Mouse (Mus musculus) CH12.LX (cell line): ENCODE measurements around the gene Cdhr4. TPM values are rescaled to one million over a fixed set of nuclear protein-coding genes. Genes with fewer than 3 reads are reported as not detected.

ENCODE experiments used
- DNase-seq: peaks from one replicate; pipeline ENCODE4 v3.0.0-alpha.2; 2013; ENCODE audit errors: extremely low read depth
- H3K27ac ChIP-seq: 2 replicates; pipeline ENCODE4 v1.5.1; 2012; ENCODE audit warnings: low read depth, mild to moderate bottlenecking, control low read depth, moderate library complexity; ENCODE audit not compliant: insufficient read depth
- H3K27me3 ChIP-seq: replicated peaks from 2 replicates; pipeline ENCODE3; 2012; ENCODE audit warnings: inconsistent platforms
- H3K36me3 ChIP-seq, 2 experiments: replicated peaks in 1 of 2; 2 replicates each; pipeline versions ENCODE3 to v1.6.1; 2012; ENCODE audit warnings: inconsistent platforms in 1 of 2, low read length in 1 of 2, mild to moderate bottlenecking in 1 of 2, mixed read lengths in 1 of 2, moderate library complexity in 1 of 2; ENCODE audit not compliant: control insufficient read depth in 1 of 2, insufficient read depth in 1 of 2
- H3K4me1 ChIP-seq, 2 experiments: 2 replicates each; pipeline ENCODE4 v1.6.1; 2012; ENCODE audit warnings: inconsistent platforms in 1 of 2, moderate library complexity in 1 of 2; ENCODE audit not compliant: insufficient read depth in 2 of 2, control insufficient read depth in 1 of 2
- H3K4me2 ChIP-seq: 2 replicates; pipeline ENCODE4 v1.6.1; 2012; ENCODE audit warnings: low read depth, mild to moderate bottlenecking, control low read depth; ENCODE audit not compliant: poor library complexity, insufficient read depth, severe bottlenecking
- H3K4me3 ChIP-seq, 3 experiments: fragments of 150-350 bp in 1 of 3; sonication (generic) in 1 of 3; replicated peaks in 1 of 3; 2 replicates each; pipeline versions ENCODE3 to v1.5.1; 2011 to 2012; ENCODE audit warnings: low read depth in 2 of 3, low read length in 2 of 3, mild to moderate bottlenecking in 2 of 3, moderate library complexity in 2 of 3, control low read depth in 1 of 3, improper control_type of control experiment in 1 of 3, inconsistent platforms in 1 of 3, mixed read lengths in 1 of 3; ENCODE audit not compliant: poor library complexity in 1 of 3
- H3K79me2 ChIP-seq: replicated peaks from 2 replicates; pipeline ENCODE4 v1.6.1; 2012; ENCODE audit warnings: mild to moderate bottlenecking, moderate library complexity; ENCODE audit not compliant: control insufficient read depth, poor library complexity, insufficient read depth, severe bottlenecking; ENCODE audit errors: extremely low read depth
- H3K9ac ChIP-seq: 2 replicates; pipeline ENCODE4 v1.6.1; 2012; ENCODE audit warnings: low read depth, mild to moderate bottlenecking, control low read depth, moderate library complexity; ENCODE audit not compliant: insufficient read depth
- H3K9me3 ChIP-seq: replicated peaks from 2 replicates; pipeline ENCODE3; 2012; ENCODE audit warnings: low read length, inconsistent platforms, mixed read lengths
- CHD2 ChIP-seq: IDR thresholded peaks from 2 replicates; pipeline ENCODE4 v1.6.1; 2011; ENCODE audit warnings: low read length, improper control_type of control experiment
- CTCF ChIP-seq, 2 experiments: IDR thresholded peaks in 1 of 2; conservative IDR thresholded peaks in 1 of 2; 2 replicates each; pipeline ENCODE4 v1.5.1; 2011 to 2012; ENCODE audit warnings: low read depth in 2 of 2, low read length in 2 of 2, improper control_type of control experiment in 1 of 2, inconsistent platforms in 1 of 2, mild to moderate bottlenecking in 1 of 2, moderate library complexity in 1 of 2
- E2F4 ChIP-seq: IDR thresholded peaks from 2 replicates; pipeline ENCODE4 v1.6.1; 2011; ENCODE audit warnings: low read depth, low read length, improper control_type of control experiment; ENCODE audit not compliant: insufficient replicate concordance
- ELF1 ChIP-seq: IDR thresholded peaks from 2 replicates; pipeline ENCODE4 v1.6.1; 2014; ENCODE audit warnings: low read depth, mild to moderate bottlenecking, inconsistent platforms, low read length, improper control_type of control experiment
- ETS1 ChIP-seq: conservative IDR thresholded peaks from 2 replicates; pipeline ENCODE4 v1.6.1; 2012; ENCODE audit warnings: low read depth, mild to moderate bottlenecking, inconsistent platforms, low read length, improper control_type of control experiment, moderate library complexity
- KAT2A ChIP-seq: IDR thresholded peaks from 2 replicates; pipeline ENCODE4 v1.6.1; 2012; ENCODE audit warnings: low read length, improper control_type of control experiment, inconsistent platforms; ENCODE audit not compliant: insufficient replicate concordance
- MAFK ChIP-seq: IDR thresholded peaks from 2 replicates; pipeline ENCODE4 v1.6.1; 2011; ENCODE audit warnings: low read length, improper control_type of control experiment; ENCODE audit not compliant: insufficient replicate concordance
- RAD21 ChIP-seq: IDR thresholded peaks from 2 replicates; pipeline ENCODE4 v1.6.1; 2011; ENCODE audit warnings: low read depth, mild to moderate bottlenecking, low read length, improper control_type of control experiment, moderate library complexity
- SMC3 ChIP-seq: IDR thresholded peaks from 2 replicates; pipeline ENCODE4 v1.6.1; 2011; ENCODE audit warnings: low read depth, low read length, improper control_type of control experiment
- dilution Hi-C: fragments of 300-500 bp; cut with MboI; formaldehyde crosslinking; loops from 2 replicates; pipeline ENCODE4 v1.14.3; 2020; ENCODE audit warnings: low sequenced_read_pairs; ENCODE audit not compliant: extremely low pct_unique_long_range_greater_than_20kb, extremely low pct_ligation_motif_present
- in situ Hi-C: fragments of 300-500 bp; cut with MboI; formaldehyde crosslinking; loops from 3 replicates; pipeline ENCODE4 v1.14.3; 2019; ENCODE audit warnings: low sequenced_read_pairs, low pct_ligation_motif_present, low pct_unique_long_range_greater_than_20kb, mixed read lengths
- polyA plus RNA-seq: library from polyadenylated mRNA; unstranded; fragments of >175 nt; gene quantifications from 2 replicates; pipeline ENCODE4 v1.2.1, GENCODE M21; 2012; ENCODE audit warnings: low read depth; ENCODE audit not compliant: insufficient read length
- total RNA-seq, 2 experiments: library from RNA; depleted of rRNA; stranded (reverse); fragments of 300-350 nt in 1 of 2; fragments of >200 nt in 1 of 2; gene quantifications; 2 replicates each; pipeline ENCODE4 v1.2.3; 2012 to 2014

Cdhr4 gene
- total and polyA plus RNA-seq, 3 experiments: 0.35 to 0.79 TPM; not detected in 1

GRCm38 (mm10) chr9:107960928-107961327 lies 31.4 kb upstream of the Cdhr4 start:
- no peak for TF ChIP-seq ELF1
- TF ChIP-seq SMC3: peak; percentile 39
- TF ChIP-seq CTCF (conservative IDR thresholded peaks at IDR 0.05 in 1 of 2, IDR thresholded peaks at IDR 0.05 in 1 of 2; ENCODE audit: low read depth in 2 of 2, low read length in 2 of 2): peak in 1 of 2 experiments; percentile 46; a peak in 2 of 4 replicates

GRCm38 (mm10) chr9:107961351-107961762 lies 30.9 kb upstream of the Cdhr4 start:
- in situ Hi-C loops: loop anchor here (5.0 kb wide), 1 partner anchor 36 kb away; the partner anchor contains the start of gene Gm20662
- no peak for DNase-seq
- Histone ChIP-seq H3K27me3 (no peaks in the 10 kb centered on the region), H3K4me1 (peaks cover 3 to 25% of the 10 kb centered on the region in 2 experiments), H3K36me3 (peaks cover 64 to 97% of the 10 kb centered on the region in 2 experiments), H3K4me2 (no peak overlapping the region), H3K79me2 (no peaks in the 10 kb centered on the region), H3K27ac (no peak overlapping the region), H3K9ac (no peak overlapping the region), H3K4me3 (no peak overlapping the region), H3K9me3 (no peaks in the 10 kb centered on the region)
- no peak for TF ChIP-seq MAFK
- TF ChIP-seq ETS1: no peak
- dilution Hi-C loops: no loop called here

More at GRCm38 (mm10) chr9:107960928-107961327, 31.4 kb upstream of the Cdhr4 start:
- Histone ChIP-seq H3K4me1 (peaks cover 3 to 25% of the 10 kb centered on the region in 2 experiments), H3K4me2 (no peak overlapping the region), H3K27me3 (no peaks in the 10 kb centered on the region), H3K9me3 (no peaks in the 10 kb centered on the region), H3K4me3 (no peak overlapping the region), H3K79me2 (no peaks in the 10 kb centered on the region), H3K36me3 (peaks cover 62 to 97% of the 10 kb centered on the region in 2 experiments), H3K9ac (no peak overlapping the region), H3K27ac (no peak overlapping the region)
- dilution Hi-C loops (no loop called here), in situ Hi-C loops (loop anchor here (5.0 kb wide), 1 partner anchor 36 kb away; the partner anchor contains the start of gene Gm20662)
- DNase-seq: no peak

GRCm38 (mm10) chr9:107961881-107962280 lies 30.4 kb upstream of the Cdhr4 start:
- peaks cover 66 to 98% of the 10 kb centered on the region in 2 experiments for H3K36me3 ChIP-seq
- TF ChIP-seq KAT2A: no peak
- TF ChIP-seq SMC3: 0 out of 2 replicates have a peak, but pooled peaks have one; percentile 9
- TF ChIP-seq CHD2: no peak
- TF ChIP-seq CTCF (conservative IDR thresholded peaks at IDR 0.05 in 1 of 2, IDR thresholded peaks at IDR 0.05 in 1 of 2; ENCODE audit: low read depth in 2 of 2, low read length in 2 of 2): peak in 1 of 2 experiments; percentile 49; a peak in 2 of 4 replicates
- no peak for TF ChIP-seq E2F4
- peak; percentile 16 for TF ChIP-seq RAD21
- no peaks in the 10 kb centered on the region for H3K9me3 ChIP-seq
- dilution Hi-C loops (no loop called here), in situ Hi-C loops (loop anchor here (5.0 kb wide), 1 partner anchor 35 kb away; the partner anchor contains the start of gene Gm20662)
- H3K4me2 ChIP-seq: no peak overlapping the region
- H3K4me3 ChIP-seq: no peak overlapping the region
- H3K27me3 ChIP-seq: no peaks in the 10 kb centered on the region
- DNase-seq: no peak
- H3K27ac ChIP-seq: no peak overlapping the region
- peaks cover 3 to 25% of the 10 kb centered on the region in 2 experiments for H3K4me1 ChIP-seq
- no peak overlapping the region for H3K9ac ChIP-seq
- H3K79me2 ChIP-seq: no peaks in the 10 kb centered on the region
